Mouse (Mus musculus): ENCODE results near the gene Fam168a. TPM values are rescaled to one million over a fixed set of nuclear protein-coding genes. Genes with fewer than 3 reads are reported as not detected.

Fam168a gene
- total and polyA plus RNA-seq, 2 experiments from 2014 or later: 106 to 163 TPM

- 77% methylated on average over 2 of the region's 2 CpGs for WGBS
Measured at GRCm38 (mm10) chr7:100805391-100805790, 99.0 kb downstream of the Fam168a start.

GRCm38 (mm10) chr7:100811912-100812311, 105.5 kb downstream of the Fam168a start:
- DNase-seq (ENCODE audit: low spot score) (peak; percentile 13), ATAC-seq (ENCODE audit: low FRiP score) (no peak)
- WGBS: 79% methylated on average over 5 of the region's 5 CpGs
- TF ChIP-seq CTCF (IDR thresholded peaks at IDR 0.05): no peak
- Histone ChIP-seq H3K27ac (ENCODE audit: low read depth, low read length) (no peak overlapping the region), H3K4me3 (ENCODE audit: low read depth, low read length) (no peak overlapping the region), H3K36me3 (ENCODE audit: insufficient read depth, low read length) (peaks cover 3% of the 10 kb centered on the region; the same call in 1 of the 2 replicates), H3K9me3 (ENCODE audit: low read length) (no peaks in the 10 kb centered on the region), H3K4me1 (ENCODE audit: insufficient read depth, low read length) (peaks cover 4% of the 10 kb centered on the region; the same call in 1 of the 2 replicates), H3K27me3 (ENCODE audit: insufficient read depth, low read length) (no peaks in the 10 kb centered on the region), H3K4me2 (ENCODE audit: low read depth, low read length, poor library complexity, severe bottlenecking) (no peak overlapping the region), H3K9ac (replicated peaks; ENCODE audit: low read length, poor library complexity, severe bottlenecking) (no peak overlapping the region)

More at GRCm38 (mm10) chr7:100805391-100805790, 99.0 kb downstream of the Fam168a start:
- DNase-seq (ENCODE audit: low spot score) (no peak), ATAC-seq (ENCODE audit: low FRiP score) (no peak)
- Histone ChIP-seq H3K4me1 (ENCODE audit: insufficient read depth, low read length) (no peaks in the 10 kb centered on the region), H3K9me3 (ENCODE audit: low read length) (no peaks in the 10 kb centered on the region), H3K4me2 (ENCODE audit: low read depth, low read length, poor library complexity, severe bottlenecking) (no peak overlapping the region), H3K27me3 (ENCODE audit: insufficient read depth, low read length) (no peaks in the 10 kb centered on the region), H3K9ac (replicated peaks; ENCODE audit: low read length, poor library complexity, severe bottlenecking) (no peak overlapping the region), H3K4me3 (ENCODE audit: low read depth, low read length) (no peak overlapping the region), H3K27ac (ENCODE audit: low read depth, low read length) (no peak overlapping the region), H3K36me3 (ENCODE audit: insufficient read depth, low read length) (no peaks in the 10 kb centered on the region)
- TF ChIP-seq CTCF (IDR thresholded peaks at IDR 0.05): no peak

- no peak overlapping the region for H3K4me2 ChIP-seq (ENCODE audit: low read depth, low read length, poor library complexity, severe bottlenecking)
- WGBS: 89% methylated on average over 5 of the region's 5 CpGs
- H3K9me3 ChIP-seq (ENCODE audit: low read length): no peaks in the 10 kb centered on the region
- no peak overlapping the region for H3K27ac ChIP-seq (ENCODE audit: low read depth, low read length)
- no peaks in the 10 kb centered on the region for H3K27me3 ChIP-seq (ENCODE audit: insufficient read depth, low read length)
- no peak overlapping the region for H3K9ac ChIP-seq (replicated peaks; ENCODE audit: low read length, poor library complexity, severe bottlenecking)
- H3K4me3 ChIP-seq (ENCODE audit: low read depth, low read length): no peak overlapping the region
- ATAC-seq (ENCODE audit: low FRiP score): no peak
- peaks cover 3% of the 10 kb centered on the region; the same call in 1 of the 2 replicates for H3K36me3 ChIP-seq (ENCODE audit: insufficient read depth, low read length)
- H3K4me1 ChIP-seq (ENCODE audit: insufficient read depth, low read length): peaks cover 10% of the 10 kb centered on the region; the same call in 1 of the 2 replicates
- no peak for DNase-seq (ENCODE audit: low spot score)
- no peak for TF ChIP-seq CTCF (IDR thresholded peaks at IDR 0.05)
Measured at GRCm38 (mm10) chr7:100812641-100813040, 106.2 kb downstream of the Fam168a start.

GRCm38 (mm10) chr7:100815900-100816570, 109.6 kb downstream of the Fam168a start:
- WGBS: 22% methylated on average over 8 of the region's 8 CpGs
- Histone ChIP-seq H3K9ac (replicated peaks; ENCODE audit: low read length, poor library complexity, severe bottlenecking) (no peak overlapping the region), H3K27ac (ENCODE audit: low read depth, low read length) (no peak overlapping the region), H3K4me1 (ENCODE audit: insufficient read depth, low read length) (peaks cover 10% of the 10 kb centered on the region; the same call in 1 of the 2 replicates), H3K27me3 (ENCODE audit: insufficient read depth, low read length) (no peaks in the 10 kb centered on the region), H3K9me3 (ENCODE audit: low read length) (no peaks in the 10 kb centered on the region), H3K4me2 (ENCODE audit: low read depth, low read length, poor library complexity, severe bottlenecking) (no peak overlapping the region), H3K4me3 (ENCODE audit: low read depth, low read length) (no peak overlapping the region), H3K36me3 (ENCODE audit: insufficient read depth, low read length) (peaks cover 3% of the 10 kb centered on the region; the same call in 1 of the 2 replicates)
- TF ChIP-seq CTCF (IDR thresholded peaks at IDR 0.05): no peak
- ATAC-seq (ENCODE audit: low FRiP score) (peak; percentile 73), DNase-seq (ENCODE audit: low spot score) (peak; percentile 30)

- Histone ChIP-seq H3K27me3 (ENCODE audit: insufficient read depth, low read length) (no peaks in the 10 kb centered on the region), H3K9me3 (ENCODE audit: low read length) (no peaks in the 10 kb centered on the region), H3K4me3 (ENCODE audit: low read depth, low read length) (no peak overlapping the region), H3K4me1 (ENCODE audit: insufficient read depth, low read length) (peaks cover 10% of the 10 kb centered on the region; the same call in 1 of the 2 replicates), H3K4me2 (ENCODE audit: low read depth, low read length, poor library complexity, severe bottlenecking) (no peak overlapping the region), H3K9ac (replicated peaks; ENCODE audit: low read length, poor library complexity, severe bottlenecking) (no peak overlapping the region), H3K36me3 (ENCODE audit: insufficient read depth, low read length) (peaks cover 3% of the 10 kb centered on the region; the same call in 1 of the 2 replicates), H3K27ac (ENCODE audit: low read depth, low read length) (0 out of 2 replicates have a peak overlapping the region, but pooled peaks have one; percentile 32)
- no peak for TF ChIP-seq CTCF (IDR thresholded peaks at IDR 0.05)
- 53% methylated on average over 6 of the region's 6 CpGs for WGBS
- ATAC-seq (ENCODE audit: low FRiP score): no peak
- DNase-seq (ENCODE audit: low spot score): peak; percentile 44
Measured at GRCm38 (mm10) chr7:100816759-100817441, 110.5 kb downstream of the Fam168a start.

GRCm38 (mm10) chr7:100817442-100817760, 111.0 kb downstream of the Fam168a start:
- no peak overlapping the region for H3K27ac ChIP-seq (ENCODE audit: low read depth, low read length)
- TF ChIP-seq CTCF (IDR thresholded peaks at IDR 0.05): no peak
- no peak for DNase-seq (ENCODE audit: low spot score)
- no peak overlapping the region for H3K4me2 ChIP-seq (ENCODE audit: low read depth, low read length, poor library complexity, severe bottlenecking)
- no peak overlapping the region for H3K9ac ChIP-seq (replicated peaks; ENCODE audit: low read length, poor library complexity, severe bottlenecking)
- H3K4me3 ChIP-seq (ENCODE audit: low read depth, low read length): no peak overlapping the region
- no peaks in the 10 kb centered on the region for H3K27me3 ChIP-seq (ENCODE audit: insufficient read depth, low read length)
- H3K9me3 ChIP-seq (ENCODE audit: low read length): no peaks in the 10 kb centered on the region
- no peak for ATAC-seq (ENCODE audit: low FRiP score)
- peaks cover 12% of the 10 kb centered on the region; the same call in 1 of the 2 replicates for H3K4me1 ChIP-seq (ENCODE audit: insufficient read depth, low read length)
- peaks cover 3% of the 10 kb centered on the region; the same call in 1 of the 2 replicates for H3K36me3 ChIP-seq (ENCODE audit: insufficient read depth, low read length)
- 80% methylated on average over 2 of the region's 2 CpGs for WGBS

Data from midbrain, postnatal 0 days (tissue).